19 mouse cellular contexts compared by ENCODE assay signal in the genomic region with DNA sequence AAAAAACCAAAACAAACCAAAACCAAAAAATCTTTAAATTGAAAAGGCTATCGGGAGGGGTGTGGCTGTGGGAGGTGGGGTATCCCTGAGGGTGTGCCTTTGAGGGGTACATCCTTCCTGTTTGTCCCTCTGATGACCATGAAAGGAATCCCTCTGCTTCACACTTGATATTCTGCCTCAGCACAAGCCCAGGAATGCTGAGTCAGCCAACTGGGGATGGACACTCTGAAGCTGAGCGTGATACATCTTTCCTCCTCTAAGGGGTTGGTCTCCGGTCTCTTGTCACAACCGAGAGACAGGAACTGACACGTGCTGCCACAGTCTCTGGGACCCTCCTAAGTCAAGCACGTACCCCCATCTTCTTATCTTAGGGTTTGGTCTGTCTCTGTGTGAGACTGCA. TPM values are rescaled to one million over a fixed set of nuclear protein-coding genes. Genes with fewer than 3 reads are reported as not detected.
"Had no signal": no experiment of that assay in that cellular context is flagged by ENCODE, and none has a peak within 500 bp of the region (broad histone marks: within the 10 kb centered on the region; RNA-seq: fewer than 3 reads in every experiment).

No protein-coding gene starts in this region.

- DNase-seq: liver, postnatal 0 days; lung, adult 2 months; lung, postnatal 14 days; lung, postnatal 36 days; midbrain, embryonic 14.5 days; right cerebral cortex, postnatal 14 days; thymus, adult 2 months; thymus, postnatal 25 days; thymus, postnatal 4 days had no signal

- H3K4me1 ChIP-seq: midbrain, embryonic 12.5 days had no signal

- H3K36me3 ChIP-seq: liver, embryonic 15.5 days; lung, embryonic 15.5 days; midbrain, embryonic 12.5 days; neural tube, embryonic 12.5 days; stomach, embryonic 15.5 days had no signal

- H3K9me3 ChIP-seq: liver, embryonic 15.5 days; lung, embryonic 15.5 days; neural tube, embryonic 12.5 days; stomach, embryonic 15.5 days had no signal

- ATAC-seq: liver, postnatal 0 days; lung, postnatal 0 days had no signal

- H3K4me3 ChIP-seq: liver, embryonic 15.5 days; lung, embryonic 15.5 days; megakaryocyte, embryonic 14.5 days; midbrain, embryonic 12.5 days; neural tube, embryonic 12.5 days; stomach, embryonic 15.5 days had no signal

- H3K9ac ChIP-seq: liver, embryonic 15.5 days; liver, postnatal 0 days; lung, embryonic 15.5 days; midbrain, embryonic 12.5 days; neural tube, embryonic 12.5 days; stomach, embryonic 15.5 days had no signal

- H3K27ac ChIP-seq: liver, embryonic 15.5 days; lung, embryonic 15.5 days; macrophage; midbrain, embryonic 12.5 days; neural tube, embryonic 12.5 days; stomach, embryonic 15.5 days; stomach, postnatal 0 days had no signal

RNA-seq across cellular contexts. Expression of gene Mdga1, which starts 37.1 kb away (rescaled TPM):
- total RNA-seq: monocyte, adult 5-6 weeks had no signal
